Mouse (Mus musculus) CH12.LX (cell line): ENCODE measurements at regions not wholly inside any gene's neighbourhood (a gene's known extent, or its start where the extent isn't known, plus 50 kb on each side); places are given as distances from the start of the nearest gene placed in this dataset.

Experiments
- BHLHE40 ChIP-seq: IDR thresholded peaks from 2 replicates; pipeline ENCODE4 v1.6.1; 2011; ENCODE audit warnings: mild to moderate bottlenecking, low read depth, low read length, improper control_type of control experiment
- EP300 ChIP-seq: IDR thresholded peaks from 2 replicates; pipeline ENCODE4 v1.6.1; 2011; ENCODE audit warnings: low read length, improper control_type of control experiment
- ETS1 ChIP-seq: conservative IDR thresholded peaks from 2 replicates; pipeline ENCODE4 v1.6.1; 2012; ENCODE audit warnings: low read depth, mild to moderate bottlenecking, inconsistent platforms, low read length, improper control_type of control experiment, moderate library complexity
- HCFC1 ChIP-seq: IDR thresholded peaks from 2 replicates; pipeline ENCODE4 v1.6.1; 2012; ENCODE audit warnings: low read depth, mild to moderate bottlenecking, inconsistent platforms, low read length, improper control_type of control experiment
- TCF12 ChIP-seq: IDR thresholded peaks from 2 replicates; pipeline ENCODE4 v1.6.1; 2014; ENCODE audit warnings: low read depth, mild to moderate bottlenecking, inconsistent platforms, low read length, improper control_type of control experiment
- USF1 ChIP-seq: IDR thresholded peaks from 2 replicates; pipeline ENCODE4 v1.6.1; 2014; ENCODE audit warnings: low read depth, mild to moderate bottlenecking, inconsistent platforms, low read length, improper control_type of control experiment

DNA sequence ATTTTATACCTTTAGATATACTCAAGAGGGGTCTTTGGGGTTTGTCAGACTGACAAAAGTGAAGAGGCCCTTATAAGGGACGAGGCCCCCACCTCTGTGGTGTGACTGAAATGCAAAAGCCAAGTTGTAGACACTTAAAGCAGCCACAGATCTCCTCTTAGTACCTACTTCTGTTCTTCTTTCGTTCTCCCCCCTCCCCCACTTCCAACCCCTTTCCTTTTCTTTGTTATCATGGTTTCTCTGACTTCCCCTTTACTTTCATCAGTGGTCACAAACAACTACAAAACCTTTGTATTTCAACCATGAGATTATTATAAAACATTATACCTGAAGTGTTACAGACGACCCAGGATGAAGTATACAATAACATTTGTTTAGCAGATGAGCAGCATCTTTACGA is 96.2 kb upstream of the Try4 start:
- TF ChIP-seq ETS1 (no peak), BHLHE40 (no peak), USF1 (no peak), EP300 (no peak), HCFC1 (no peak), TCF12 (no peak)
